In genomic region chr13:111159498-111159897, GRCm38 (mm10) we compare ENCODE assay signal across 29 mouse cellular contexts.
"Had no signal": no experiment of that assay in that cellular context is flagged by ENCODE, and none has a peak within 500 bp of the region (broad histone marks: within the 10 kb centered on the region; RNA-seq: fewer than 3 reads in every experiment).

No protein-coding gene starts in this region.

- H3K4me2 ChIP-seq: heart, embryonic 11.5 days; heart, embryonic 12.5 days; heart, embryonic 13.5 days; heart, embryonic 15.5 days; hindbrain, embryonic 12.5 days; hindbrain, embryonic 13.5 days; hindbrain, embryonic 14.5 days; hindbrain, embryonic 15.5 days; intestine, embryonic 15.5 days; kidney, embryonic 15.5 days had no signal

- H3K4me3 ChIP-seq: heart, embryonic 10.5 days; heart, embryonic 12.5 days; heart, embryonic 13.5 days; heart, embryonic 15.5 days; hindbrain, embryonic 10.5 days; hindbrain, embryonic 12.5 days; hindbrain, embryonic 13.5 days; hindbrain, embryonic 15.5 days; intestine, embryonic 15.5 days; kidney, embryonic 15.5 days; layer of hippocampus, adult 2 months had no signal

- DNase-seq: heart, postnatal 10 days; heart, postnatal 14 days; heart, postnatal 36 days; heart, postnatal 4 days; kidney, adult 11 months; kidney, adult 18-20 months; kidney, adult 2 months; kidney, adult 8-10 months; kidney, adult 9 months; kidney, postnatal 10 days; kidney, postnatal 14 days; kidney, postnatal 25 days; kidney, postnatal 36 days; kidney, postnatal 4 days; layer of hippocampus, adult 9-11 months; layer of hippocampus, postnatal 36 days had no signal

- H3K27me3 ChIP-seq: heart, embryonic 12.5 days; heart, embryonic 13.5 days; heart, embryonic 15.5 days; hindbrain, embryonic 12.5 days; hindbrain, embryonic 13.5 days; hindbrain, embryonic 15.5 days; intestine, embryonic 15.5 days; kidney, embryonic 15.5 days had no signal

- H3K36me3 ChIP-seq: heart, embryonic 10.5 days; heart, embryonic 12.5 days; heart, embryonic 13.5 days; heart, embryonic 15.5 days; hindbrain, embryonic 10.5 days; hindbrain, embryonic 12.5 days; hindbrain, embryonic 13.5 days; hindbrain, embryonic 15.5 days; intestine, embryonic 15.5 days; kidney, embryonic 15.5 days had no signal
